Mouse (Mus musculus): ENCODE measurements around the gene Zcwpw1. TPM values are rescaled to one million over a fixed set of nuclear protein-coding genes. Genes with fewer than 3 reads are reported as not detected.

The Zcwpw1 gene
- polyA plus RNA-seq, 1 experiment from 2014 or later: 13.1 TPM

GRCm38 (mm10) chr5:137751988-137752387 is 35.6 kb upstream of the Zcwpw1 start:
- Histone ChIP-seq H3K4me2 (ENCODE audit: low read length) (no peak overlapping the region), H3K4me3 (ENCODE audit: low read depth, low read length) (no peak overlapping the region), H3K9ac (ENCODE audit: low read depth, low read length) (no peak overlapping the region), H3K4me1 (ENCODE audit: control insufficient read depth, insufficient read depth, low read length) (peaks cover 23% of the 10 kb centered on the region), H3K9me3 (replicated peaks; ENCODE audit: control insufficient read depth, low read length, poor library complexity, severe bottlenecking) (no peaks in the 10 kb centered on the region), H3K27ac (ENCODE audit: low read length) (no peak overlapping the region), H3K27me3 (ENCODE audit: control insufficient read depth, insufficient read depth, low read depth, low read length) (no peaks in the 10 kb centered on the region), H3K36me3 (ENCODE audit: control insufficient read depth, insufficient read depth, low read length) (no peaks in the 10 kb centered on the region)
- WGBS: 96% methylated on average over 6 of the region's 6 CpGs
- ATAC-seq: no peak

- Histone ChIP-seq H3K9ac (ENCODE audit: low read depth, low read length) (no peak overlapping the region), H3K36me3 (ENCODE audit: control insufficient read depth, insufficient read depth, low read length) (no peaks in the 10 kb centered on the region), H3K4me2 (ENCODE audit: low read length) (no peak overlapping the region), H3K4me1 (ENCODE audit: control insufficient read depth, insufficient read depth, low read length) (peaks cover 18% of the 10 kb centered on the region), H3K27me3 (ENCODE audit: control insufficient read depth, insufficient read depth, low read depth, low read length) (no peaks in the 10 kb centered on the region), H3K27ac (ENCODE audit: low read length) (no peak overlapping the region), H3K9me3 (replicated peaks; ENCODE audit: control insufficient read depth, low read length, poor library complexity, severe bottlenecking) (no peaks in the 10 kb centered on the region), H3K4me3 (ENCODE audit: low read depth, low read length) (no peak overlapping the region)
- WGBS: 88% methylated on average over 13 of the region's 13 CpGs
- ATAC-seq: no peak
These were observed 34.3 kb upstream of the Zcwpw1 start for GRCm38 (mm10) chr5:137753111-137753832.

GRCm38 (mm10) chr5:137755425-137755824 is 32.2 kb upstream of the Zcwpw1 start:
- Histone ChIP-seq H3K4me3 (ENCODE audit: low read depth, low read length) (no peak overlapping the region), H3K9ac (ENCODE audit: low read depth, low read length) (no peak overlapping the region), H3K36me3 (ENCODE audit: control insufficient read depth, insufficient read depth, low read length) (no peaks in the 10 kb centered on the region), H3K27ac (ENCODE audit: low read length) (no peak overlapping the region), H3K4me2 (ENCODE audit: low read length) (no peak overlapping the region), H3K27me3 (ENCODE audit: control insufficient read depth, insufficient read depth, low read depth, low read length) (no peaks in the 10 kb centered on the region), H3K4me1 (ENCODE audit: control insufficient read depth, insufficient read depth, low read length) (peaks cover 9% of the 10 kb centered on the region; the same call in 1 of the 2 replicates), H3K9me3 (replicated peaks; ENCODE audit: control insufficient read depth, low read length, poor library complexity, severe bottlenecking) (no peaks in the 10 kb centered on the region)
- 84% methylated on average over 5 of the region's 5 CpGs for WGBS
- no peak for ATAC-seq

- no peak overlapping the region for H3K4me3 ChIP-seq (ENCODE audit: low read depth, low read length)
- 73% methylated on average over 3 of the region's 3 CpGs for WGBS
- no peaks in the 10 kb centered on the region for H3K36me3 ChIP-seq (ENCODE audit: control insufficient read depth, insufficient read depth, low read length)
- H3K9me3 ChIP-seq (replicated peaks; ENCODE audit: control insufficient read depth, low read length, poor library complexity, severe bottlenecking): no peaks in the 10 kb centered on the region
- no peak overlapping the region for H3K4me2 ChIP-seq (ENCODE audit: low read length)
- H3K9ac ChIP-seq (ENCODE audit: low read depth, low read length): no peak overlapping the region
- no peak for ATAC-seq
- no peak overlapping the region for H3K27ac ChIP-seq (ENCODE audit: low read length)
- H3K4me1 ChIP-seq (ENCODE audit: control insufficient read depth, insufficient read depth, low read length): peaks cover 9% of the 10 kb centered on the region; the same call in 1 of the 2 replicates
- H3K27me3 ChIP-seq (ENCODE audit: control insufficient read depth, insufficient read depth, low read depth, low read length): no peaks in the 10 kb centered on the region
These were observed 31.5 kb upstream of the Zcwpw1 start for GRCm38 (mm10) chr5:137756106-137756505.

- Histone ChIP-seq H3K4me2 (ENCODE audit: low read length) (no peak overlapping the region), H3K27me3 (ENCODE audit: control insufficient read depth, insufficient read depth, low read depth, low read length) (no peaks in the 10 kb centered on the region), H3K4me3 (ENCODE audit: low read depth, low read length) (no peak overlapping the region), H3K36me3 (ENCODE audit: control insufficient read depth, insufficient read depth, low read length) (no peaks in the 10 kb centered on the region), H3K27ac (ENCODE audit: low read length) (0 out of 2 replicates have a peak overlapping the region, but pooled peaks have one; percentile 7), H3K4me1 (ENCODE audit: control insufficient read depth, insufficient read depth, low read length) (peaks cover 9% of the 10 kb centered on the region; the same call in 1 of the 2 replicates), H3K9me3 (replicated peaks; ENCODE audit: control insufficient read depth, low read length, poor library complexity, severe bottlenecking) (no peaks in the 10 kb centered on the region), H3K9ac (ENCODE audit: low read depth, low read length) (0 out of 2 replicates have a peak overlapping the region, but pooled peaks have one; percentile 21)
- ATAC-seq: peak; percentile 53
- WGBS: 44% methylated on average over 10 of the region's 10 CpGs
These were observed 30.5 kb upstream of the Zcwpw1 start for GRCm38 (mm10) chr5:137756882-137757661.

- Histone ChIP-seq H3K4me1 (ENCODE audit: control insufficient read depth, insufficient read depth, low read length) (peaks cover 9% of the 10 kb centered on the region; the same call in 1 of the 2 replicates), H3K4me3 (ENCODE audit: low read depth, low read length) (no peak overlapping the region; the same call in 1 of the 2 replicates), H3K9me3 (replicated peaks; ENCODE audit: control insufficient read depth, low read length, poor library complexity, severe bottlenecking) (no peaks in the 10 kb centered on the region), H3K36me3 (ENCODE audit: control insufficient read depth, insufficient read depth, low read length) (no peaks in the 10 kb centered on the region), H3K4me2 (ENCODE audit: low read length) (peak overlapping the region; percentile 19; the same call in 1 of the 2 replicates), H3K9ac (ENCODE audit: low read depth, low read length) (0 out of 2 replicates have a peak overlapping the region, but pooled peaks have one; percentile 21), H3K27me3 (ENCODE audit: control insufficient read depth, insufficient read depth, low read depth, low read length) (no peaks in the 10 kb centered on the region), H3K27ac (ENCODE audit: low read length) (peak overlapping the region; percentile 76)
- 56% methylated on average over 6 of the region's 6 CpGs for WGBS
- peak; percentile 53 for ATAC-seq
These were observed 29.7 kb upstream of the Zcwpw1 start for GRCm38 (mm10) chr5:137757887-137758286.

- peaks cover 9% of the 10 kb centered on the region; the same call in 1 of the 2 replicates for H3K4me1 ChIP-seq (ENCODE audit: control insufficient read depth, insufficient read depth, low read length)
- no peak for ATAC-seq
- no peaks in the 10 kb centered on the region for H3K27me3 ChIP-seq (ENCODE audit: control insufficient read depth, insufficient read depth, low read depth, low read length)
- H3K9me3 ChIP-seq (replicated peaks; ENCODE audit: control insufficient read depth, low read length, poor library complexity, severe bottlenecking): no peaks in the 10 kb centered on the region
- H3K27ac ChIP-seq (ENCODE audit: low read length): peak overlapping the region; percentile 76
- 89% methylated on average over 19 of the region's 19 CpGs for WGBS
- 0 out of 2 replicates have a peak overlapping the region, but pooled peaks have one; percentile 21 for H3K9ac ChIP-seq (ENCODE audit: low read depth, low read length)
- H3K4me2 ChIP-seq (ENCODE audit: low read length): peak overlapping the region; percentile 19; the same call in 1 of the 2 replicates
- no peak overlapping the region for H3K4me3 ChIP-seq (ENCODE audit: low read depth, low read length)
- H3K36me3 ChIP-seq (ENCODE audit: control insufficient read depth, insufficient read depth, low read length): no peaks in the 10 kb centered on the region
These were observed 28.6 kb upstream of the Zcwpw1 start for GRCm38 (mm10) chr5:137758921-137759534.

- peak; percentile 76 for ATAC-seq
- H3K9me3 ChIP-seq (replicated peaks; ENCODE audit: control insufficient read depth, low read length, poor library complexity, severe bottlenecking): no peaks in the 10 kb centered on the region
- H3K9ac ChIP-seq (ENCODE audit: low read depth, low read length): no peak overlapping the region
- H3K4me3 ChIP-seq (ENCODE audit: low read depth, low read length): no peak overlapping the region
- H3K36me3 ChIP-seq (ENCODE audit: control insufficient read depth, insufficient read depth, low read length): no peaks in the 10 kb centered on the region
- no peak overlapping the region for H3K4me2 ChIP-seq (ENCODE audit: low read length)
- peak overlapping the region; percentile 33; the same call in 1 of the 2 replicates for H3K27ac ChIP-seq (ENCODE audit: low read length)
- peaks cover 9% of the 10 kb centered on the region; the same call in 1 of the 2 replicates for H3K4me1 ChIP-seq (ENCODE audit: control insufficient read depth, insufficient read depth, low read length)
- H3K27me3 ChIP-seq (ENCODE audit: control insufficient read depth, insufficient read depth, low read depth, low read length): no peaks in the 10 kb centered on the region
- WGBS: 27% methylated on average over 4 of the region's 4 CpGs
These were observed 27.6 kb upstream of the Zcwpw1 start for GRCm38 (mm10) chr5:137759971-137760412.

All from midbrain, embryonic 16.5 days (tissue).